Mouse (Mus musculus): ENCODE measurements around the gene Samd4b.

The Samd4b gene

DNA sequence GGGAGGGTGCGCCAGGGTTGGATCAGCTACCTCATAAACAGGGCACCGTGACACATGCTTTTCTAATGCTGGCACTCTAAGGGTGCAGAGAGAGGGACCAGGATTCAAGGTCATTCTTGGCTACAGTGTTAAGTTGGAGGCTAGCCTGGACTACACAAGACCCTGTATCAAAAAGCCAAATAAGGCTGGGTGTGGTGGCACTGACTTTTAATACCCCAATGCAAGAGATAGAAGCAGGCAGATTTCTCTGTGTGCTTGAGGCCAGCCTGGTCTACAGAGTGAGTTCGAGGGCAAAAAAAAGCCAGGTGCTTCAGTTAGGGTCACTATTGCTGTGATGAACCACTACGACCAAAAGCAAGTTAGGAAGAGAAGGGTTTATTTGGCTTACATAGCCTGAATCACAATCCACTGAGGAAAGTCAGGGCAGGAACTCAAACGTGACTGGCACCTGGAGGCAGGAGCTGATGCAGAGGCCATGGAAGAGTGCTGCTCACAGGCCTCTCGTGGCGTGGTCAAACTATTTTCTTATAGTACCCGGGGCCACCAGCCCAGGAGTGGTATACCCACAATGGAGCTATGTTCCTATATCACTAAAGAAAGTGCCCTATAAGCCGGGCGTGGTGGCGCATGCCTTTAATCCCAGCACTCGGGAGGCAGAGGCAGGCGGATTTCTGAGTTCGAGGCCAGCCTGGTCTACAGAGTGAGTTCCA lies 156.0 kb downstream of the Samd4b start:
- no peak for DNase-seq

DNA sequence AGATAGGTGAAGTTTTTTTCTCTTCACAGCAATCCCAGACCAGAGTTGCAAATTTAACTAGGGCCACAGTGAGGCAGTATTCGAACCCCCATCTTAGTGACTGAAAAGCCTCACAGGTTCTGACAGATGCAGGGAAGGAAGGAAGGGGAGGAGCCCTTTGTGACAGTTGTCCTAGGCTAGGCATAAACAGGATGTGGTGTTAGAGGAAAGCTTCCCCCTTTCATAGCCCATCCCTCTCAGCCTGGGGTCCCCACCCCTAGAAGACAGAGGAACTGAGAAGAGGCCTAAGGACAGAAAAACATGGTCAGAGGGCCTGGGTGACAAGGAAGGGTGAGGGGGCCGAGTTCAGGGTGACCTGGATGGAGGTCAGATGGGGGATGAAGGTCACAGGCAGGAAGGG lies 157.2 kb downstream of the Samd4b start:
- peak; percentile 77 to 80 for DNase-seq

DNA sequence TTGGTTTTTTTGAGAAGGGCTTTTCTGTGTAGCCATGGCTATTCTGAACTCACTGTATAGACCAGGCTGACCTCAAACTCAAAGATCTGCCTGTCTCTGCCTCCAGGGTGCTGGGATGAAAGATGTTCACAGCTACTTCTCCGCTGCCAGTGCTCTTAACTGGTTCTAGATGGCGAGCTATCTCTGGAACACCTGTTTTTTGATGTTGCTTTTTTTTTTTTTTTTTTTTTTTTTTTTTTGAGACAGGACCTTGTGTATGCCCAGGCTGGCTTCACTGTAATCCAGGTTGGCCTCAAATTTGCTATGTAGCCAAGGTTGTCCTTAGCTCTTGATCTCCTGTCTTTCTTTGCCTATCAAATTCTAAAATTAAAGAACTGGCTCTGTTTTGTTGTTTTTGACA lies 159.2 kb downstream of the Samd4b start:
- DNase-seq: no peak

DNA sequence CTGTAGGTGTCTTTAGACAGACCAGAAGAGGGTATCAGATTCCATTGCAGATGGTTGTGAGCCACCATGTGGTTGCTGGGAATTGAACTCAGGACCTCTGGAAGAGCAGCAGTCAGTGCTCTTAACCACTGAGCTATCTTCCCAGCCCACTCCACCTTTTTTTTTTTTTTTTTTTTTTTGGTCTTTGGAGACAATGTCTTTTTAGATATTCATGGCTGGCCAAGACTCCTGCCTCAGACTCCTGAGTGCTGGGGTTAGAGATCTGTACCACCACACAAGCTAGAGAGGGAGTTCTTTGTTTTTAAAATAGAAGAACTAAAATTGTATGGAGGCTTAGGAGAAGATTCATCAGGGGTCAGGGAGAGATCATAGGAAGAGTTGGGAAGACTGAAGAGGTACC lies 160.0 kb downstream of the Samd4b start:
- DNase-seq: no peak

DNA sequence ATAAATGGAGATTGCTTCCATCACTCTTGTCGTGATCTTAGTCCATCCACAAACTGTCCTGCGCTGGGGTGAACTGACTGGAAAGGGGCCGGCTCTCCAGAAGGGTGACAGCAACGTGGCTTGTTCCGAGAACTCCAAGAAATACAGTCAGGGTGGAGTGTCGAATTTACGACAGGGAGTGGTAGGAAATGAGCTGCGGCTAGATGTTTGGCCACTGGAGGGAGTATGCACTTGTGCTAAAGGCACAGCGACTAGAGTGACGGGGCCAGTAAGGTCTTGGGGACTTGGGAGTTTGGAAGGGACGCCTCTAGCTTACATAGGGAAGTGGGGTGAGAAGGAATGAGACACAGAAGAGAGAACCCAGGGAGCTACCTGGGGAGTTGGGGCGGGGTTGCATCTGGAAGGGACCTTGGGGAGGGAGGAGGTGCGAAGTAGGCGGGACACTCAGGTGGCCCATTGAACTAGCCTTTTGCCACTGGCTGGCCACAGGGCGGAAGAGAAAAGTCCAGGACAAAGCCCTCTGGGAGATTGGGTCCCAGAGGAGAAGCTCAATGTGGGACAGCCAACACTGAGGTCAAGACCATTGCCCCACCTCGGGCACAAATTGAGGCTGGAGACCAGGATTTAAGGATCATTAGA lies 160.9 kb downstream of the Samd4b start, which contains the start of gene Gmfg:
Gmfg (plus strand) TSS at position 516 of the 639 bp plus-strand sequence.
- peak; percentile 90 to 92 for DNase-seq

DNA sequence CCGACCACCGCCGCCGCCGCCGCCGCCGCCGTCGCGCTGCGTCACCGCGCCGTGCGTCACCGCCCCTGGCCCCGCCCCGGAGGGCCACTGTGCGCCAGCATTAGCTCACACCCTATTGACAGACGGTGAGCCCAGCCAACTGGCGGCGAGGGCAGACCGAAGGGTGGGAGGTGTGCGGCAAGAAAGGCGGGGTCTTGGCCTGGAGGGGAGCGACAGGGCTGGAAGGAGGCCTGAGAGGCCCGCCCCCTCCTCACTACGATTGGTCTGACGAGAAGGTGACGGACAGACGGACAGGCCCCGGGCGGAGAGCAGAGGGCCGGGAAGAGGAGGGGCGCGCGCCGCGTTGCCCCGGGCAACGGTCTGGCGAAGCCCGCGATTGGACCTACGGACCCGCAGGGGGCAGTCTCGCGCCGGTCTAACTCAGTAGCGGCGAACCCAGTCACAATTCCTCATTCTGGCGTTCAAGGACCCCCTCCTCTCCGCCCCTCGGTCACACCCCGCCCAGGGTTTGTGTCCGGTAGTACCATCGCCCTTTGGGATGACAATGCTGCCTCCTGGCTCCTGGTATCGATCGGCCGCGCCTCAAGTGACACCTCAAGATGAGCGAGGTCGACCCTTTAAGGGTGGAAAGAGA lies 161.6 kb downstream of the Samd4b start:
- DNase-seq: peak; percentile 100

DNA sequence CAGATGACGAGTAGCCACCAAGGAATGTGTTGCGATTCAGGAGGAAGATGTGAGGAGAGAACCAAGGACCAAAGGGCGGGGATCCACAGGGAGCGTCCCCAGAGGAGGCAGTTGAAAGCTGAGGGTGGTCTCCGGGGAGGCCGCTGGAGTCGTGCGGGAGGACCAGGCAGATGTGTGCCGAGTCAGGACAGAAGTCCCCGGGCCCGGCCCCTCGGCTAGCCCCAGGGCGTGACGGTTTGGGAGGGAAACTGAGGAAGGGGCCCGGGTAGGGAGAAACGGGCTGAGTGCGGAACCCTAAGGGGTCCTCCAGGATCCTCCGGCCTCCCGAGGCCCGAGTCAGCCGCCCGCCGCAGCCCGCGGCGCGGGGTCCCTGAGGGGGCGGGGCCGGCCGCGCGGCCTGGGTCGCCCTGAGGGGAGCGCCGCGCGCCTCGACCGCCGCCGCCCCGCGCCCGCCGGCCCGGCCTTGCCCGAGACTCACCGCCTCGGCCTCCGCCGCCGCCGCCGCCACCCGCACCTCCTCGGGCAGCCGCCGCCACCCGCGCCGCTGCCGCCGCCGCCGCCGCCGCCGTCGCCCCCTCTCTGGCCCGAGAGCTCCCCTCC lies 162.2 kb downstream of the Samd4b start:
- peak in 1 of 2 experiments; percentile 36 for DNase-seq

DNA sequence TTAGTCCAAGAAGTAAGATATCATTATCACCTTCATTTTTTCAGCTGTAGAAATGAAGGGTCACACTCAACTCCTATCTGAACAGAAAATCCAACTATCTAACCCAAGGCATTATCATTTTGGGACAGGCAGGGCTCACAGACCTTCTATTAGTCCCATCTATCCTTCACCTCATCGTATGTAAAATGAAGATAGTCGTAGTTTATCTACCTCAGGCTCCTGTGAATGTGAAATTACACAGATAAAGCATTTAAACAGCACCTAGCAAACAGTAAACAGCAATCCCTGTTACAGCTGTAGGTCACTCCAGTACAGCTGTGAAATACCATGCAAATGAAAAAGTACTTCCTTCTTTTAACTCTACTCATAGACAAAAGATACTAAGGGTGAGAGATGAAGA lies 165.7 kb downstream of the Samd4b start:
- DNase-seq: no peak

DNA sequence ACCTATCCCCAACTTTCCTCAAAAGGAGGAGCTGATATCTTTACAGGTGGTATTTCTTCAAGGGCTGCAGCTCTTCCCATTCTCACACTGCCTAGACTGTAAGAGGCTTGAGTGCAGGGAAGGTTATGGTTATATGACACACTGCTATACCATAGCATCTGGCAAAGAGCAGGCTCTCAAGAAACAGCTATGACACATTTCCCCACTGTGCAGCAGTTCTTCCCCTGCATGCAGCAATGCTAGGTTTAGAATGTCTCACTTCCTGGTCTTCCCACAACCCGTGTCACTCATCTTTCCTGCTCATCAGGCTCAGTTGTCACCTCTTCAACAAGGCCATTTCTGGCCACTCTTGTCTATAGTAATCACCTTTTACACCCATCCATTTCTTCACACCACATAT lies 167.4 kb downstream of the Samd4b start:
- no peak for DNase-seq

DNA sequence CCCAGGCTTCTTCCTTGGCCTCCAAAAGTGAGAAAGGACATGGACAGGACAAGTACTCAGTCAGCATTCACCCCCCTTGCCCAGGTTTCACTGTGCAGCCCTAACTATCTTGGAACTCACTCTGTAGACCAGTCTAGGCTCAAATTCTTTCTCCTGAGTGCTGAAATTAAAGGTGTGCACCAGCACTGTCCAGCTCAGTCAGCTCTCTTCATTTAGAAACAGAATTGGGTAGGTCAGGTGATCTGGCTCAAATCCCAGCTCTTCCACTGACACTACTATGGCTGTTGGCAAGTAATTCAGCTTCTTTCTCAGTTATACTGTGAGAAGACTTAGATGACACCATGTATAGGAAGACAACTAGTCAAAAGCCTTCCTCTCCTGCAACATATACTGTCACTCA lies 170.2 kb downstream of the Samd4b start:
- DNase-seq: no peak

DNA sequence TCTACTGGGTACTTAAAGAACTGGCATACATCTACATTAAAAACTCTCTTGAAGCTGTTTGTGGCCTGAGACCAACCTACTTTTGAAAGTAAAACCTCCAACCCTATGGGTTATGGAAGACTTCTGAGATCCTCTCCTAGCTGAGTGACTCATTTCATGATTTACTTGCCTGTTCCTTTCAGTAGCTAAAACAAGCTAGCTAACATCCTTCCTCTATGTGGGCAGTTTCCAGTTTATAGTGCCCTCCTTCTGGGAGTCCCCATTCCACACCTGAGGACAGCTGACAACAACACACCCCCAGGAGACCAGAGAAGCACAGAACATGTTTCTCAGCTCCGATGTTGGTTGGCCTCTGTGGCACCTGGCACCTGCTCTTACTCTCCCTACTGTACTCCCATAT lies 174.9 kb downstream of the Samd4b start:
- DNase-seq: no peak

DNA sequence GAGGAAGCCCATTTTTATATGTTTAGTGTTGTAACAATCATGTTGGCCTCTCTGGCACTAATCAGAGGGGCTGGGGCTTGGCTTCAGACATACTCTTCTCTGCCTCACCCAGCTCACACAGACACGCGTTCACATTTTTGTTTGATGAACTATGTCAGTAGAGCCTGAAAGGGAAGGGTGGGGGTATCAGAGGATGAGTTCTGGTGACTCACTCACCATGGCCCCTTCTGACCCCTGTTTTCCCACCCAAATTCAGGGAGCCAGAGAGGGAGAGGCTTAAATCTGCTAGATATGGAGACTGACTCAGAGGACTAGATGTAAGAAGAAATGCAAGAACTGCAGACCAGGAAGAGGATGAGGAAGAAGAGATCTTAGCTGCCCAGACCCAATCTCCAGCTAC lies 178.5 kb downstream of the Samd4b start:
- no peak for DNase-seq

DNA sequence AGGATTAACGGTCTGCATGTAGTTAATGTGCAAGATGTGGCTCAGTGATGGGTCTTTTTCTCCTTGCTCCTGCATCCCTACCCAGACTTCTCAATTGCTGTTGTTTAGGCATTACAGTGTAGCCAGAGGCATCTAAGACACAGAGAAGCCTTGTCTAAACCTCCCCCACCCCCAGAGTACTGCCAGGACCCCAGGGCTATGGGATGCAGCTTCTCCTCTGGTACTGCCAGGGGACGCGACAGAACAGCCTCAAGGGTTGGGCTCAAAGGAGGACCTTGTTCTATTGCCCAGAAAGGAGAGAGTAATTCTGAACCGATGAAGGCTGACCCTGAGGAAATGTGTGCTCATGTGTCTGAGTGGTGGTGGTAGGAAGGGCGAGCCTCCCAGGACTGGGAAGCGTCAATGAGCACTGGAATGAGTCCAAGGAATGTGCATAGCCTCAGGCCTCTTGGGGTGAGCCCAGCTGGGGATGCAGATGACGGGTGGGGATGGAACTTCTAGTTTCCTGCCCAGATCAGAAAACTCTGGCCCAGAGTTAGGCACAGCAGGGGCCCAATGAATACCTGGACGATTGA lies 179.8 kb downstream of the Samd4b start:
- DNase-seq: peak; percentile 57 to 75

DNA sequence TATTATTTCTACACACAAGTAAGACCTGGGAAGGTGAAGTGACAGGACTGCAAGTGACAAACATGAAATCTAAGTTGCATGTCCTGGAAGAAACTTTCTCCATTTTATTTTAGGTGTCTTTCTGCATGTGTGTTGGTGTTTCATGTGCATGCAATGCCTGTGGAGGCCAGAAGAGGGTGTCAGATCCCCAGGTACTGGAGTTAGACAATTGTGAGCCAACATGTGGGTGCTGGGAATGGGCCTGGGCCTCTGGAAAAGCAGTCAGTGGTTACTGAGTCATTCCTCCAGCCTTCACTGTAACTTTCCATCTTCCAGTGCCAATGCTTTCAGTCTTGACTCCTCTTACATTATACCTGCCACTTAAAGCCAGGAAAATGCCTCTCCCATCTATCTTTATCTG lies 180.6 kb downstream of the Samd4b start:
- no peak for DNase-seq

DNA sequence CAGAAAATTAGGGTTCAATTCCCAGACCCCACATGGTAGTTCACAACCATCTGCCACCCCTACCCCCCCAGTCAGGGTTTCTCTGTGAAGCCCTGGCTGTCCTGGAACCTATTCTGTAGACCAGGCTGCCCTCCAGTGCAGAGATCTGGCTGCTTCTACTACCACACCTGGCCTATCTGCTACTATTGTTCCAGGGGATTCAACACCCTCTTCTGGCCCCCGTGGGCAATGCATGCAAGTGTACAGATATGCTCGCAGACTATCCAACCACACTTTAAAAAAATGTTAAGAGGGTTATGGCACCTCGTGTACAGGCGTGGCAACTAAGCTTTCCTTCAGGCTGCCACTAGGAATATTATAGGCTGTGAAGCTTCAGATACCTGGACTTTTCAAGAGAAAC lies 185.1 kb downstream of the Samd4b start:
- DNase-seq: no peak

DNA sequence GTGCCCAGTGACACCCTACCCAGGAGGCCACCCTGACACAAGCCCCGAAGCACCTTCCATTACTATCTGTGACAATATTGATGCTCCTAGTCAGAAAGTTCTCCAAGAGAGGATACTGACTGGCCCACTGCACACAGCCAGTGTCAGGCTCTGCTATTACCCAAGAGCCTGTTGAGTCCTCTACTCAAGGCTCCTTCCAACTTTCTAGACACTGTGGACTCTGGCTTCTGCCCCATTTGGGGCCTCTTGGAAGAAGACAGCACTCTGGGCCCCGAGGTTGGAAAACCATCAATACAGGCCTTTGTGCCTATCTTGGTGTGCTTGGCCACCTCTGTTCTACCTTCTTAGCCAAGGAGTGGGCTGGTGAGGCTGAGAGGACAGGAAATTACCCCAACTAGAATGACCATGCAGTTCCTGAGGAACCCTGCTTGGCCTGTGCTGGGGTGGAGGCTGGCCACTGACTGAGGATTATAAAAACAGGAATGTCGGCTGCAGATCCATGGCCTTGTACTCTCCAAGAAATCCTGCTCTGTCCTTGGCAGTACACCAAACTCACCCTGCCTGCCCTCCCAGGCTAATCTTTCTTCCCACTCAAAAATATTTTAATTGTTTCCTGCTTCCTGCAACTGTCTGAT lies 187.0 kb downstream of the Samd4b start:
- DNase-seq: peak; percentile 60 to 72

DNA sequence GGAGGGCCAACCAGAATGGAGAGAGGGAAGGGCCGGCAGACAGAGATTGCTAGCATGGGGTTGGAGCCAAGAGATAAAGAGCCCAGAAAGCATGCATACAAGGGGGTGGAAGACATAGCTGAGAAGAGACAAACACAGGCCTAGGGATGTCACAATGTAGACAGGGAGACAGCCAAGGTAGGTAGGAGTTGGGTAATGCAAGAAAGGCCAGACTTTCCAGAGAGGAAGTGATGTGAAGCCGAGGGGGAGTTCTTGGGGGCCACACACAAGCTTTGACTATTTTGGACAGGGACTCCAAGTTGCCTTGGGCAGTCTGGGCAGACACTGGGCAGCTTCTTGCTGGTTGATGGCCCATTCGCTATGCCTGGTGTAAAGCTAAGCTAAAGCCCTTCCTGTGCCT lies 196.0 kb downstream of the Samd4b start:
- no peak for DNase-seq

DNA sequence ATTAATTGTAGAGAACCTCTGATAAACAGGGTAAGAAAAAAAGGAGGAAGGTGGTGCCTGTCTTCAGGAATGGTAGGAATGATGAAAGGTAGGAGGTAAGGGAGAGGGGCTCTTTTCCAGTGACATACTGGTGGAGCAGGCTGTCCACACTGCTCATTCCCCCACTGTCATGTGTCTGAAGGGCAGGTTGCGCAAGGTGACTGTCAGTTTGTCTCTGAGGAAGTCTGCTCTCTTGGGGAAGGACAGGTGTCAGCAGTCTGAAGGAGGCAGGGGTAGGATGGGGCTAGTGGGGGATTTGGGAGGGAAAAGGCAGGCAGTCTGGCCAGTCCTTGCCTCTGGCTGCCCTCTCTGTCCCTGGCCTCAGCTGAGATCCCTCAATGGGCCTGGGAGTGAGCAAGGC lies 196.9 kb downstream of the Samd4b start:
- DNase-seq: no peak

DNA sequence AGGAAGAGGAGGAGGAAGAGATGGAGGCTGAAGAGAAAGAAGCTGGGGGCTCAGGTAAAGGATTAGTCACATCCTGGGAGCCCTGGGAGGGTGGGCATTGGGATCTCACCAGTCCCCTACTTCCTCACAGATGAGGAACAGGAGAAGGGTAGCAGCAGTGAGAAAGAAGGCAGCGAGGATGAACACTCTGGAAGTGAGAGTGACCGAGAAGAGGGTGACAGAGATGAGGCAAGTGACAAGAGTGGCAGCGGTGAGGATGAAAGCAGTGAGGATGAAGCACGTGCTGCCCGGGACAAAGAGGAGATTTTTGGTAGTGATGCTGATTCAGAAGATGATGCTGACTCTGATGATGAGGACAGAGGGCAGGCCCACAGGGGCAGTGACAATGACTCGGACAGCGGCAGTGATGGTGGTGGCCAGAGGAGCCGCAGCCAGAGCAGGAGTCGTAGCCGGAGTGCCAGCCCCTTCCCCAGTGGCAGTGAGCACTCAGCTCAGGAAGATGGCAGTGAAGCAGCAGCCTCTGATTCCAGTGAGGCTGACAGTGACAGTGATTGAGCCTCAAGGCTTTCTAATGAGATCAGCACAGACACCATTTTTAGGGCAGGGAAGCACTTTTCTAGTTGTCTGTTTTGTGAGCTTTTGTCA lies 199.1 kb downstream of the Samd4b start:
- DNase-seq: no peak

DNA sequence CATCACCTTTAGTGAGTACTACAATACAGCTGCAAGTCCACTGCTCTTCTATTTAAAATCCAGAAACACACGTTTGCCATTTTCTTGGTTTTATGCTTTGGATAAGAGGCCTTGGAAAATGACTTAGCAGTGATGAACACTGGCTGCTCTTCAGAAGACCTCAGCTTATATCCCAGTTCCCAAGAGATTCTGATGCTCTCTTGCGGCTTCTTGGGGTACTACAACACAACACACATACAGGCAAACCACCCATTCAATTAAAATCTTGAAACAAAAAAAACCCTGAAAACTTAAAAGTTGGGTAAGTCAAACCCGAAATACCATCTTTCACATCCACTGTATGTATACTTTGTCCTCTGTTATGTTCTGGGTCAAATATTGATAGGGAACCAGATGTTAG lies 199.9 kb downstream of the Samd4b start:
- DNase-seq: no peak

DNA sequence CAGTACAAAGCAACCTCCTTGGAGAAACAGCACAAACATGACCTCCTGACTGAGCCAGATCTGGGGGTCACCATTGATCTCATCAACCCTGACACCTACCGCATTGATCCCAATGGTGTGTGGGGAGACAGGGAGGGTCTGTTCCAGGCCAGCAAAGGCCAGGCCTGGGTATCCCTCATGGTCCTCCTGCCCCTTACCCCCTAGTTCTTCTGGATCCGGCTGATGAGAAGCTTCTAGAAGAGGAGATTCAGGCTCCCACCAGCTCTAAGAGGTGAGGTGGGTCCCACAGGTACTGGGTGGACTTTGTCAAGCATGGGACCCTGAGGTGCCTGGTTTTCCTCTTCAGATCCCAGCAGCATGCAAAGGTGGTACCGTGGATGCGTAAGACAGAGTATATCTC lies 202.5 kb downstream of the Samd4b start:
- DNase-seq: no peak

DNA sequence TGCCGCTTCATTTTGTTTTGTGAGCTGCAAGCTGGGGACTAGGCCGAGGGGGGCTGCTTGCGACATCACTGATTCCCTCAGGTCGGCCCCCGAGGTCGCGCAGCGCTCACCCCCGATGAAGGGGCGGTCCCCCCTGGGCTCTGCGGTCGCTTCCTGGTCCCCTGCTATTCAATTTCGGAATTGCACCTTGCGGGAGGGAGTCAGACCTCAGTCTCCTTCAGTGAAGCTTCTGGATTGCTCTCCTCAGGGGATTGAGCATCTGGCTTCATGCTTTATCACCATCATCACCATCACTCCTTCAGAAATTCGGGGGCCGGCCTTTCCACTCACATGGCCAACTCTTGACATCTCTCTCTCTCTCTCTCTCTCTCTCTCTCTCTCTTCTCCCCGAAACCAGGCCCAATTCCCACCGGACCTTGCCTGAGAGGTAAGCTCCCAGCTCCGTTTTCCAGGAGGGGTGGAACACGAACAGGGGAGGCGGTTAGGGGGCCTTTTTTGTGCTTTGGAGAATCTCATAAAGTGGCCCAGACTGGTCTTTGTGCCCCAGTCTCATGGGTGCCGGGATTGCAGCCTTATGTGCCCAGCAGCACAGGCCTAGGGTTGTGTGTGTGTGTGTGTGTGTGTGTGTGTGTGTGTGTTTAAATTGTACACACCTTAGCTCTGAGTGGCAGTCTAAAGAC lies 204.5 kb downstream of the Samd4b start:
- DNase-seq: no peak

Data from lung, adult 18-20 months (tissue).